Mouse (Mus musculus) testis, adult 10 weeks (tissue): ENCODE measurements around the gene C1qc. TPM values are rescaled to one million over a fixed set of nuclear protein-coding genes. Genes with fewer than 3 reads are reported as not detected.

Experiments used
- polyA plus RNA-seq: library from polyadenylated mRNA; stranded (reverse); fragments of 350-450 nt; fragmentation: Illumina TruSeq; extraction: RNeasy Lipid Tissue Mini Kit (QIAGEN cat#74804); gene quantifications from one replicate; pipeline ENCODE4 v1.2.3, GENCODE M21; 2014; ENCODE audit warnings: low read depth, low replicate concordance

The C1qc gene
- 0.90 TPM for polyA plus RNA-seq

GRCm38 (mm10) chr4:136892811-136893210, at the start of gene C1qc:
TSS of gene C1qc (minus strand) at chr4:136893065.

GRCm38 (mm10) chr4:136898637-136899036, 5.8 kb upstream of the C1qc start, which contains the start of gene C1qa:
TSS of gene C1qa (minus strand) at chr4:136898803.

DNA sequence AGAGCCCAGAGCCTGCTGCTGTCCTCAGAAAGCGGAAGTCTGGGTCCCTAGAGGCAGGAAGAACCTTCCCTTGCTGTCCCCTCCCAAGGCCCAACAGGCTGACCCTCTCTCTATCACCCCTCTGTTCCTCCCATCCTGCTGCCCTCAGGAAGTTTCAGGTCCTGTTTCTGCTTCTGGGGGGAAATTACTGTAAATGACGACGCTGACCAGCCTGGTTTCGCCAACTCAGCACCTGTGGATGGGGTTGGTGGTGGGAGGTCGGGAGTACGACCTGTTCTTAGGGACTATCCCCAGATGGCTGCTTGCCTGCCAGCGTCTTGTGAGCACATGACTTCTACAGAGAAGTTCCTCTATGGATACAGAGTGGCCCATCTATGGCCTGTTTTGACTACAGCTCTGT, 6.8 kb downstream of the C1qc start, which contains the start of gene C1qb:
TSS of gene C1qb (minus strand) at position 87 of the 400 bp plus-strand sequence.

Other genes starting within 250 kb of the C1qc start
- gene Ephb2, start 57.1 kb downstream of the C1qc start, polyA plus RNA-seq = 0.11 TPM
- 0.60 TPM for gene C1qb, start 6.9 kb downstream of the C1qc start, polyA plus RNA-seq
- gene C1qa, start 5.7 kb upstream of the C1qc start, polyA plus RNA-seq = 1.8 TPM
- not detected for gene Epha8, start 63.8 kb upstream of the C1qc start, polyA plus RNA-seq
- gene Zbtb40, start 155.7 kb upstream of the C1qc start, polyA plus RNA-seq = 1.0 TPM